Mouse (Mus musculus) megakaryocyte, adult 5-6 weeks (primary cell): Measurements from ENCODE around the gene Adam11. TPM values are rescaled to one million over a fixed set of nuclear protein-coding genes. Genes with fewer than 3 reads are reported as not detected.
A peak's percentile ranks its signal among the peaks of the same experiment; 100 is the strongest.

ENCODE experiments used
- ATAC-seq: 2 replicates; pipeline ENCODE4 v1.8.0; 2016; ENCODE audit warnings: mild to moderate bottlenecking, inconsistent platforms; ENCODE audit not compliant: poor library complexity, severe bottlenecking
- total RNA-seq, 2 experiments: library from RNA; stranded (forward) in 1 of 2; stranded (reverse) in 1 of 2; fragments of 153-499, 151-499 nt in 1 of 2; fragments of 221-1000, 200-1000 nt in 1 of 2; gene quantifications; 2 replicates each; pipeline versions ENCODE4 v1.2.3 to v1.2.4; 2015 to 2017

Adam11 gene
- total RNA-seq, 2 experiments from 2014 or later: 0.54 TPM; not detected in 1

- 0 out of 2 replicates have a peak, but pooled peaks have one; percentile 49 for ATAC-seq
Observed at GRCm38 (mm10) chr11:102752896-102753590, 8.2 kb upstream of the Adam11 start.

GRCm38 (mm10) chr11:102753591-102754324 lies 7.5 kb upstream of the Adam11 start:
- ATAC-seq: no peak

- no peak for ATAC-seq
Observed at GRCm38 (mm10) chr11:102754416-102754815, 6.8 kb upstream of the Adam11 start.

GRCm38 (mm10) chr11:102755391-102755790 lies 5.8 kb upstream of the Adam11 start:
- no peak for ATAC-seq

GRCm38 (mm10) chr11:102758977-102759376 lies 2.3 kb upstream of the Adam11 start:
- 0 out of 2 replicates have a peak, but pooled peaks have one; percentile 20 for ATAC-seq

GRCm38 (mm10) chr11:102760805-102761308 lies 382 bp upstream of the Adam11 start:
- ATAC-seq: no peak

GRCm38 (mm10) chr11:102762248-102762647 lies 1.0 kb downstream of the Adam11 start:
- peak; percentile 56 for ATAC-seq

GRCm38 (mm10) chr11:102763009-102763767 lies 1.9 kb downstream of the Adam11 start:
- ATAC-seq: no peak

- no peak for ATAC-seq
Observed at GRCm38 (mm10) chr11:102765416-102765815, 4.2 kb downstream of the Adam11 start.

GRCm38 (mm10) chr11:102767055-102767670 lies 5.9 kb downstream of the Adam11 start:
- no peak for ATAC-seq

GRCm38 (mm10) chr11:102769141-102769540 lies 7.9 kb downstream of the Adam11 start:
- no peak for ATAC-seq

- no peak for ATAC-seq
Observed at GRCm38 (mm10) chr11:102769993-102770661, 8.9 kb downstream of the Adam11 start.

GRCm38 (mm10) chr11:102770662-102771435 lies 9.6 kb downstream of the Adam11 start:
- ATAC-seq: no peak

- ATAC-seq: no peak
Observed at GRCm38 (mm10) chr11:102771916-102772714, 10.9 kb downstream of the Adam11 start.

GRCm38 (mm10) chr11:102772771-102773700 lies 11.8 kb downstream of the Adam11 start:
- no peak for ATAC-seq

GRCm38 (mm10) chr11:102773713-102774611 lies 12.7 kb downstream of the Adam11 start:
- peak; percentile 81 for ATAC-seq
